Mouse (Mus musculus): ENCODE measurements at regions not wholly inside any gene's neighbourhood (a gene's known extent, or its start where the extent isn't known, plus 50 kb on each side); places are given as distances from the start of the nearest gene placed in this dataset.

GRCm38 (mm10) chr13:31177999-31178783 is 204.2 kb downstream of the Gm5447 start:
- Histone ChIP-seq H3K27me3 (no peaks in the 10 kb centered on the region), H3K9me3 (no peaks in the 10 kb centered on the region), H3K9ac (replicated peaks) (no peak overlapping the region), H3K4me2 (replicated peaks) (no peak overlapping the region), H3K4me3 (no peak overlapping the region), H3K4me1 (no peaks in the 10 kb centered on the region), H3K36me3 (no peaks in the 10 kb centered on the region), H3K27ac (replicated peaks) (no peak overlapping the region)
- 85% methylated on average over 5 of the region's 5 CpGs for WGBS
- no peak for ATAC-seq (replicated peaks)

- no peaks in the 10 kb centered on the region for H3K9me3 ChIP-seq
- no peak for ATAC-seq (replicated peaks)
- no peak overlapping the region for H3K4me2 ChIP-seq (replicated peaks)
- H3K27ac ChIP-seq (replicated peaks): no peak overlapping the region
- no peaks in the 10 kb centered on the region for H3K27me3 ChIP-seq
- H3K36me3 ChIP-seq: no peaks in the 10 kb centered on the region
- no peak overlapping the region for H3K9ac ChIP-seq (replicated peaks)
- 83% methylated on average over 3 of the region's 3 CpGs for WGBS
- no peak overlapping the region for H3K4me3 ChIP-seq
- no peaks in the 10 kb centered on the region for H3K4me1 ChIP-seq
Observed at GRCm38 (mm10) chr13:31178964-31179363, 205.0 kb downstream of the Gm5447 start.

GRCm38 (mm10) chr13:31179407-31180001 is 205.5 kb downstream of the Gm5447 start:
- 0 out of 2 replicates have a peak, but pooled peaks have one; percentile 35 for ATAC-seq (replicated peaks)
- Histone ChIP-seq H3K4me2 (replicated peaks) (no peak overlapping the region), H3K4me3 (no peak overlapping the region), H3K9ac (replicated peaks) (no peak overlapping the region), H3K36me3 (no peaks in the 10 kb centered on the region), H3K9me3 (no peaks in the 10 kb centered on the region), H3K4me1 (no peaks in the 10 kb centered on the region), H3K27ac (replicated peaks) (no peak overlapping the region), H3K27me3 (no peaks in the 10 kb centered on the region)
- WGBS: 41% methylated on average over 12 of the region's 12 CpGs

GRCm38 (mm10) chr13:31181530-31181929 is 207.5 kb downstream of the Gm5447 start:
- no peak overlapping the region for H3K9ac ChIP-seq (replicated peaks)
- WGBS: 73% methylated on average over 5 of the region's 5 CpGs
- no peak overlapping the region for H3K4me3 ChIP-seq
- H3K27me3 ChIP-seq: no peaks in the 10 kb centered on the region
- no peak for ATAC-seq (replicated peaks)
- H3K36me3 ChIP-seq: no peaks in the 10 kb centered on the region
- H3K4me1 ChIP-seq: no peaks in the 10 kb centered on the region
- H3K27ac ChIP-seq (replicated peaks): no peak overlapping the region
- no peak overlapping the region for H3K4me2 ChIP-seq (replicated peaks)
- no peaks in the 10 kb centered on the region for H3K9me3 ChIP-seq

GRCm38 (mm10) chr13:31184845-31185834 is 211.1 kb downstream of the Gm5447 start:
- H3K9me3 ChIP-seq: no peaks in the 10 kb centered on the region
- no peaks in the 10 kb centered on the region for H3K27me3 ChIP-seq
- no peaks in the 10 kb centered on the region for H3K36me3 ChIP-seq
- no peak overlapping the region for H3K9ac ChIP-seq (replicated peaks)
- no peak overlapping the region for H3K27ac ChIP-seq (replicated peaks)
- ATAC-seq (replicated peaks): no peak
- no peak overlapping the region for H3K4me3 ChIP-seq
- no peak overlapping the region for H3K4me2 ChIP-seq (replicated peaks)
- no peaks in the 10 kb centered on the region for H3K4me1 ChIP-seq
- WGBS: 82% methylated on average over 14 of the region's 14 CpGs

- no peaks in the 10 kb centered on the region for H3K4me1 ChIP-seq
- no peak overlapping the region for H3K27ac ChIP-seq (replicated peaks)
- H3K4me3 ChIP-seq: no peak overlapping the region
- ATAC-seq (replicated peaks): no peak
- H3K36me3 ChIP-seq: no peaks in the 10 kb centered on the region
- H3K4me2 ChIP-seq (replicated peaks): no peak overlapping the region
- no peak overlapping the region for H3K9ac ChIP-seq (replicated peaks)
- 64% methylated on average over 5 of the region's 5 CpGs for WGBS
- no peaks in the 10 kb centered on the region for H3K27me3 ChIP-seq
- no peaks in the 10 kb centered on the region for H3K9me3 ChIP-seq
Observed at GRCm38 (mm10) chr13:31186805-31187589, 213.0 kb downstream of the Gm5447 start.

GRCm38 (mm10) chr13:31189116-31189515 is 215.1 kb downstream of the Gm5447 start:
- H3K9ac ChIP-seq (replicated peaks): no peak overlapping the region
- H3K4me1 ChIP-seq: no peaks in the 10 kb centered on the region
- H3K9me3 ChIP-seq: no peaks in the 10 kb centered on the region
- H3K36me3 ChIP-seq: no peaks in the 10 kb centered on the region
- H3K27ac ChIP-seq (replicated peaks): no peak overlapping the region
- H3K27me3 ChIP-seq: no peaks in the 10 kb centered on the region
- no peak overlapping the region for H3K4me3 ChIP-seq
- 27% methylated on average over 1 of the region's 1 CpGs for WGBS
- H3K4me2 ChIP-seq (replicated peaks): no peak overlapping the region
- no peak for ATAC-seq (replicated peaks)

GRCm38 (mm10) chr13:31190036-31190435 is 216.0 kb downstream of the Gm5447 start:
- H3K27me3 ChIP-seq: no peaks in the 10 kb centered on the region
- no peak overlapping the region for H3K9ac ChIP-seq (replicated peaks)
- no peaks in the 10 kb centered on the region for H3K4me1 ChIP-seq
- H3K9me3 ChIP-seq: no peaks in the 10 kb centered on the region
- H3K4me3 ChIP-seq: no peak overlapping the region
- H3K36me3 ChIP-seq: no peaks in the 10 kb centered on the region
- H3K4me2 ChIP-seq (replicated peaks): no peak overlapping the region
- ATAC-seq (replicated peaks): no peak
- 77% methylated on average over 4 of the region's 4 CpGs for whole genome bisulfite sequencing
- no peak overlapping the region for H3K27ac ChIP-seq (replicated peaks)

- H3K9me3 ChIP-seq: no peaks in the 10 kb centered on the region
- H3K27me3 ChIP-seq: no peaks in the 10 kb centered on the region
- no peak overlapping the region for H3K4me3 ChIP-seq
- no peak overlapping the region for H3K27ac ChIP-seq (replicated peaks)
- no peak for ATAC-seq (replicated peaks)
- H3K36me3 ChIP-seq: no peaks in the 10 kb centered on the region
- H3K9ac ChIP-seq (replicated peaks): no peak overlapping the region
- H3K4me2 ChIP-seq (replicated peaks): no peak overlapping the region
- 82% methylated on average over 7 of the region's 7 CpGs for WGBS
- H3K4me1 ChIP-seq: no peaks in the 10 kb centered on the region
Observed at GRCm38 (mm10) chr13:31191344-31192139, 217.5 kb downstream of the Gm5447 start.

GRCm38 (mm10) chr13:31194971-31195370 is 221.0 kb downstream of the Gm5447 start:
- ATAC-seq (replicated peaks): no peak
- WGBS: 84% methylated on average over 3 of the region's 3 CpGs
- no peak overlapping the region for H3K9ac ChIP-seq (replicated peaks)
- no peaks in the 10 kb centered on the region for H3K4me1 ChIP-seq
- no peak overlapping the region for H3K4me3 ChIP-seq
- no peaks in the 10 kb centered on the region for H3K36me3 ChIP-seq
- H3K4me2 ChIP-seq (replicated peaks): no peak overlapping the region
- H3K9me3 ChIP-seq: no peaks in the 10 kb centered on the region
- H3K27ac ChIP-seq (replicated peaks): no peak overlapping the region
- no peaks in the 10 kb centered on the region for H3K27me3 ChIP-seq

- no peak overlapping the region for H3K27ac ChIP-seq (replicated peaks)
- no peak overlapping the region for H3K4me3 ChIP-seq
- 84% methylated on average over 2 of the region's 2 CpGs for WGBS
- no peaks in the 10 kb centered on the region for H3K36me3 ChIP-seq
- no peak for ATAC-seq (replicated peaks)
- no peaks in the 10 kb centered on the region for H3K9me3 ChIP-seq
- H3K4me2 ChIP-seq (replicated peaks): no peak overlapping the region
- no peak overlapping the region for H3K9ac ChIP-seq (replicated peaks)
- H3K27me3 ChIP-seq: no peaks in the 10 kb centered on the region
- no peaks in the 10 kb centered on the region for H3K4me1 ChIP-seq
Observed at GRCm38 (mm10) chr13:31196546-31196945, 222.5 kb downstream of the Gm5447 start.
